Mouse (Mus musculus) c-Kit-positive CD71-positive TER-119-negative erythroid progenitor cells, embryonic 14.5 days (primary cell): Measurements from ENCODE around the gene Mcoln3.

ENCODE experiments used
- DNase-seq: peaks from one replicate; pipeline ENCODE4 v3.0.0-alpha.2; 2013; ENCODE audit warnings: low read depth

Mcoln3 gene

GRCm38 (mm10) chr3:146117258-146117996 is at the start of gene Mcoln3:
Gene Mcoln3 (plus strand): TSS chr3:146117450.
- DNase-seq = no peak

DNA sequence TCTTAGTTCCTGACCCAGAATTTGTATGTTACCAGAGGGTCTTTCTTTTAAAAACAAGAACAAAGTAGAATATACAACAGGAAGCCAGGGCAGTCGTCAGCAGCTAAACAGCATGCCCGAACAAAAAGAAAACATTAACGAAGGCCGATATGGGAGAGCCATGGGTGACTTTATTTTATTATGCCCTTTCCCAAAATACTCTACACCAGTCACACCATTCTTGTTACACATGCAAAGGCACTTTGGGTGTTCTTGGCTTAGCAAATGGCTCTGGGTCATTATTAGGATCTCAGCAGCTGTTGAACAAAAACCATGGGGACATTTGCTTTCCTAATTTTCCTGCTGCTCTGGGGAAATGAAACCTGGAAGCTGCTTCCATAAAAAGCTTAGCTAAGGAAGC is 48.0 kb upstream of the Mcoln3 start:
- no peak for DNase-seq

DNA sequence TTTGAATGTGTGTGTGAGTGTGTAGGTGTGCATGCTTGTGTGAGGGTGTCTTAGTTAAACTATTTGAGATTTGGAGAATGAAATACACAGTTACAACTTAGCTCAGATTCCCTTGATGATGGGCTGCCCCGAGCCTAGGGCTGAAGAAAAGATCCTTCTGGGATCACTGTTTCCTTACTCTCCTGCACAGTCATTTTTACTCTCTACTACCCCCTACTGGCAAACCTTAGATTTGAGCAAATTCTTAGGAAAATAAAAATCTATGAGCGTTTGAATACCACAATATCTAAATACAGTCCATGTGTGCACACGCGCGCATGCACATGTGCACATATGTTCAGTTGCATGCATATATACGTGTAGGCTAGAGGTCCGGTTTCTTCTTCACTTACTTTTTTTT is 44.5 kb upstream of the Mcoln3 start:
- peak; percentile 13 for DNase-seq

- no peak for DNase-seq
These were observed 37.0 kb upstream of the Mcoln3 start for GRCm38 (mm10) chr3:146080241-146080640.

DNA sequence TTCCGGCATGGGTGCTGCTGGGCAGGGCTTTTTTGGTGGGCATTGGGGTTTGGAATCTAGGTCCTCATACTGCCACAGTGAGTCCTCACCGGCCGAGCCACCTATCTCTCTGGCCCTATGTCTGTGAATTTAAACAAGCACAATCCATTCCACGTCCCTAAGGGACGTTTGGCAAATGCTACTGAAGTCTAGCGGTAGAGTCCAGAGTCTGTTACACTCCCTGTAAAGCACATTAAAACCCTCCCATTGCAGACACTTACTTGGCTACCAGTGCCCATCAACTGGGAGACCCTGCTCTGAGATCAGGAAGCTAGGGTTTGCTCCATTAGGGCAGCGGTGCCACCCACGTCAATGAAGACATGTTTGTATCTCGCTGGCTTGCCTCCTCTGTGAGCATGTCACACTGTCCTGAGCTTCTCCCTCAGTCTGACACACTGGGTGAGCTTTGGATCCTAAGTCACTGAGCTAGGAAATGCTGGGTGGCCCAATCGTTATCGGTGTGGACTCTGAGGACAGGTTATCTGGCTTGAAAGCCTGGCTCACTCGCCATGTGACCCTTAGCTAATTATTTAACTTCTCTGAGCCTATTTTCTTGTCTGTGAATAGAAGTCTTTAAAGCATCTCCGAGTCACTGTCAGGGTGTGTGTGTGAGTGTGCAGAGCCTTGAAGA is 26.1 kb upstream of the Mcoln3 start:
- no peak for DNase-seq

- DNase-seq = no peak
These were observed 22.2 kb upstream of the Mcoln3 start for GRCm38 (mm10) chr3:146095066-146095465.

GRCm38 (mm10) chr3:146096986-146097385 is 20.3 kb upstream of the Mcoln3 start:
- DNase-seq = no peak

DNA sequence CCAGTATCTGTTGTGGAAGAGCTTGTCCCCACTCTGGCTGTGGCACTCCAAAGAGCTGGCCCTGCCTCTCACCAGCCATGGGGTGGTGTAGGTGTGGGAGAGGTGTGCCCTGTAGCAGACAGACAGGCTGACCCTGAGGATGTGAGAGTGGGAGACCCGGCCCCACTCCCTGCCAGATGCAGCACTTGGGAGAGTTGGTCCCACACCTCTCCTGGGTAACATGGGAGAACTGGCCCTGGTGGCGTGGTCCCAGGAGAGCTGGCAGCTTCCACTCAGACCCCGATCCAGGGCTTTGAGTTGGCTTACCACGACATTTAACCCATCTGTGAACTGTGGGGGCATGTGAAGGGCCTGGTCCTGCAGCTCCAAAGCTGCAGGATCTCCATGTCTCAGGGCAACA is 19.4 kb upstream of the Mcoln3 start:
- no peak for DNase-seq

- no peak for DNase-seq
These were observed 17.3 kb upstream of the Mcoln3 start for GRCm38 (mm10) chr3:146099925-146100324.

DNA sequence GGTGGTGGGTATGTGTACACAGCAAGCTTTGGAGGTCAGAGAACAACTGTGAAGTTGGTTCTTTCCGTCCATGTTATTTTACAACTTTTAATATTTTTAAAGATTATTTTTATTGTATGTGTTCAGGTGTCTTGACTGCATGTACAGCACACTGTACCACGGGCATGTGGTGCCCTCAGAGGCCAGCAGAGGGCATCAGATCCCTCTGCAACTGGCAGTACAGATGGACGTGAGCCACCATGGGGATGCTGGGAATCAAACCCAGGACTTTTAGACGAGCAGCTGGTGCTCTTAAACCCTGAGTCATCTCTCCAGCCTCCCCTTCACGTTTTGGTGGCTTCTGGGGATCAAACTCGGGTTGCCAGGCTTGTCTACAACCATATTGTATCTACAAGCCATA is 15.2 kb upstream of the Mcoln3 start:
- no peak for DNase-seq

GRCm38 (mm10) chr3:146107116-146107849 is 10.0 kb upstream of the Mcoln3 start:
- DNase-seq = no peak

DNA sequence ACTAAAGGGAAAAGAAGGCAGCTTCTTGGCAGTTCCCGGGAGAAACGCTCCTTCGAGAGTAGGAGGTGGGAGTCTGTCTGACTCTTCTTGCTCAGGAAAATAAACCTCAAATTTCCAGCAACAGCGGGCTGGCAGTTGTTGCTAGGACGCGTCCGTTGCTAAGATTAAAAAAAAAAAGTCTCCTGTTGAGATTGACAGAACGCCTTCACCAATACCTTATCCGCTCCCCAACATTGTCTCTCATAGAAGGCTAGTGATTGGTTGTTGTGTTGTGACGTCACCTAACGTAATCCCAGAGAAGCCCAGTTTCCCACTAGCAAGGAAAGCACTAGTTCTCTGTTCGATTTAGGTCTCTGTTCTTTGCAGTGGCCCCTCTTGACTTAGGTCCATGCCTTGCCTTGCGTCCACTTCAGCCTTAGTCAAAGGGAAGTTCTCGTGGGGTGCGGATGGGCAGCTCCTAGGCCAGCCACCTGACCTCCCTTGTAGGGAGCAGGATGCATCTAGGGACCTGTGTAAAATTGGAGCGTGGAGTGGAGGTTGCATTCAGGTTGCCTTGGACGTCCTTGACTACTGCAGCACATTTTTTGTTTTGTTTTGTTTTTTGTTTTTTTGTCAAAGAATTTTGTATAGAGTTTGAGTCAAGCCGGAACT is 9.2 kb upstream of the Mcoln3 start, which contains the start of gene Wdr63:
TSS of gene Wdr63 (minus strand) at position 210 of the 651 bp plus-strand sequence.
- DNase-seq = peak; percentile 70

- DNase-seq = no peak
These were observed 8.3 kb upstream of the Mcoln3 start for GRCm38 (mm10) chr3:146108945-146109344.

DNA sequence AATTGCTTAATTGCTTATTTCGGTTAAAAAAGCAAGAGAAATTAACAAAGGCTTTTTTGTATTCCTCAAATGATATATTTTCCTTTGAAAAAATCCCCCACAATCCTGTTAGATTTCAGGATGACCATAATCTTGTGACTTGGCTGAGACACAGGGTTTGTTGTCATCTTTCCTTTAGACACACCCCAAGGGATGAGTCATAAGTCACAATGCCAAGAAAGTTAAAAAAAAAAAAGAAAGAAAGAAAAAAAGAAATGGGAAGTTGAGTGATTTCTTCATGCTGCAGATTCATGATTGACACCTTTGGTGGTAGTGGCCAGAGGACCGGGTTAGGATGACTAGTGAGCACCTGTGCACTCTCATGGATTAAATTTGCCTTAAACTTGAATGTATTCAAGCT is 6.9 kb upstream of the Mcoln3 start:
- DNase-seq = no peak

DNA sequence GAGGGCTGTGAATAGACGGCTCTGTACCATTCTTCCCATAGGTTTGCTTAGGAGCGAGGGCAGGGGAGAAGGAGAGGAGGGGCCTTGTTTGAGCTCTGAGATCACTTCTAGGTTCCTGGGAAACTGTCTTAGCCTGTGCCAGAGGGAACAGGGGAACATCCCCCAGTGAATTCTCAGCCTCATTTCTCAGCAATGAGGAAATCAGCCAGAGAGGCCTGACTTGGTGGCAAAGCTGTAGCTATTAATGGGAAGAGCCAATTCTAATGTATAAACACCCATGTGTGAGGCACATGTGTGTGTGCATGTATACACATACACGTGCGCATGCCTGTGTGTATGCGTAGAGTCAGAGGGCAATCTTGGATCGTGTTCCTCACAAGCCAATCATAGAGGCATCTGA is 6.3 kb upstream of the Mcoln3 start:
- DNase-seq = no peak

DNA sequence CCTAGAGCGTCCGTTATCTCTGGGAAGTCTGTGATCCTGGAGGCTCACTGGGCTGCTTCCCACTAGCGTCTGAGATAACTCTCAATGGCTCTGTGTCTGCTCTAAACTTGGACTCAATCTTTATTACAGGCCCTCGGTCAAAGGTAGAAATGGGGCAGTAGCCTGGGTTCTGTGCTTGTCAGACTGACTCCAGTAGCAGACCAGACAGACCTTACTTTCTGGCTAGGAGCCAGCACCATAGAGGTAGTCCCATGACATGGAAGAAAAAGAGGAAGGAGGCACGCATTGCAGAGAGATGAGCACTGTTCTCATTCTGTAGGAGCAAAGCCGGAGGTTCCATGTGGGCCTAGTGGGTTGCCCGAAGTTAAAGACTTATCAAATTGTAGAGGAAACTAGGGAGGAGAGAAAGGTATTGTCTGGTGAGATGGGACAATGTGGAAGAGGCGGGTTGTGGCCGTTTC is 777 bp downstream of the Mcoln3 start:
- no peak for DNase-seq

- DNase-seq = no peak
These were observed 4.3 kb downstream of the Mcoln3 start for GRCm38 (mm10) chr3:146121310-146122124.

- DNase-seq = no peak
These were observed 4.8 kb downstream of the Mcoln3 start for GRCm38 (mm10) chr3:146122125-146122420.

- DNase-seq = no peak
These were observed 5.7 kb downstream of the Mcoln3 start for GRCm38 (mm10) chr3:146122807-146123463.

- DNase-seq = no peak
These were observed 6.2 kb downstream of the Mcoln3 start for GRCm38 (mm10) chr3:146123464-146123825.

- peak; percentile 35 for DNase-seq
These were observed 10.0 kb downstream of the Mcoln3 start for GRCm38 (mm10) chr3:146127205-146127604.
